1 mouse cellular context compared by ENCODE assay signal in the genomic region with DNA sequence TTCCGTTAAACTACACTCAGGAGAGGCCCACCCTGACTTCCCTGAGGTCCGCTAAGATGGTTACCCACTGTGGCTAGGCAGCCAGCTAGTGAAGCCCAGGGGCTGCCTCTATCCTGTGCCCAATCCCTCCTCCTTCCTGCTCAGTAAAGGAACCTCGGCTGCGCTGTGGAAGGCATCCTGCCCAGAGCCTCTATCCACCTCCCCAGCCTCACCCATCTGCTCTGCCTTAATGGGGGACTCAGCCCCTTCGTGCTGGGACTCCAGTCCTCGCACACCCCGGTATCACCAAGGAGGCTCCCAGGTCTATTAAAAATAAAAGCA.
TF ChIP-seq lines count a peak whose summit lies in the region.

No protein-coding gene starts in this region.

TF ChIP-seq in CH12.LX, 34 proteins besides CTCF, POLR2A, EP300 and RAD21:
- TF ChIP-seq JUN (IDR thresholded peaks at IDR 0.05; ENCODE audit: insufficient read depth, low read depth, low read length) (no peak), NRF1 (IDR thresholded peaks at IDR 0.05; ENCODE audit: low read depth, low read length) (no peak), ETS1 (conservative IDR thresholded peaks at IDR 0.05; ENCODE audit: low read depth, low read length) (no peak), MAZ (IDR thresholded peaks at IDR 0.05; ENCODE audit: low read depth, low read length) (no peak), E2F4 (IDR thresholded peaks at IDR 0.05; ENCODE audit: insufficient replicate concordance, low read depth, low read length) (no peak), MEF2A (IDR thresholded peaks at IDR 0.05; ENCODE audit: borderline replicate concordance, low read depth, low read length) (no peak), TCF12 (IDR thresholded peaks at IDR 0.05; ENCODE audit: low read depth, low read length) (no peak), RCOR1 (conservative IDR thresholded peaks at IDR 0.05; ENCODE audit: low read depth, low read length) (no peak), USF2 (conservative IDR thresholded peaks at IDR 0.05; ENCODE audit: low read depth, low read length) (no peak)
